In genomic region chr8:106737846-106738245, GRCm38 (mm10) we compare ENCODE assay signal across 21 mouse cellular contexts.
"Had no signal": no experiment of that assay in that cellular context is flagged by ENCODE, and none has a peak within 500 bp of the region (broad histone marks: within the 10 kb centered on the region; RNA-seq: fewer than 3 reads in every experiment).

No protein-coding gene starts in this region.

- H3K27me3 ChIP-seq: lung, embryonic 15.5 days; neural tube, embryonic 13.5 days; neural tube, embryonic 15.5 days had no signal

- H3K36me3 ChIP-seq: midbrain, embryonic 15.5 days had no signal

- H3K4me2 ChIP-seq: lung, embryonic 15.5 days; midbrain, embryonic 11.5 days; midbrain, embryonic 13.5 days; midbrain, embryonic 15.5 days; neural tube, embryonic 13.5 days; neural tube, embryonic 15.5 days had no signal

- H3K9ac ChIP-seq: liver, postnatal 0 days; lung, embryonic 15.5 days; midbrain, embryonic 13.5 days; midbrain, embryonic 15.5 days; neural tube, embryonic 13.5 days; neural tube, embryonic 15.5 days had no signal

- H3K4me3 ChIP-seq: lung, embryonic 15.5 days; megakaryocyte, embryonic 14.5 days; midbrain, embryonic 13.5 days; midbrain, embryonic 15.5 days; neural tube, embryonic 13.5 days; neural tube, embryonic 15.5 days had no signal

- H3K9me3 ChIP-seq: lung, embryonic 15.5 days; megakaryocyte, embryonic 14.5 days; midbrain, embryonic 13.5 days; midbrain, embryonic 15.5 days; neural tube, embryonic 13.5 days; neural tube, embryonic 15.5 days had no signal

- DNase-seq: liver, postnatal 0 days; lung, adult 2 months; lung, postnatal 14 days; lung, postnatal 36 days; retina, postnatal 1 day; right cerebral cortex, adult 18-20 months; right cerebral cortex, postnatal 25 days; right cerebral cortex, postnatal 4 days; spleen, adult 18-20 months; thymus, adult 18-20 months; thymus, postnatal 14 days; thymus, postnatal 36 days had no signal

- H3K27ac ChIP-seq: lung, embryonic 15.5 days; macrophage; midbrain, embryonic 13.5 days; midbrain, embryonic 15.5 days; neural tube, embryonic 13.5 days; neural tube, embryonic 15.5 days had no signal

- ATAC-seq: liver, postnatal 0 days; lung, postnatal 0 days; midbrain, embryonic 13.5 days; midbrain, embryonic 15.5 days had no signal

- H3K4me1 ChIP-seq: lung, embryonic 15.5 days; midbrain, embryonic 13.5 days; midbrain, embryonic 15.5 days had no signal
